ENCODE assay signal across 13 mouse cellular contexts in genomic region chr15:6554742-6555141, GRCm38 (mm10). TPM values are rescaled to one million over a fixed set of nuclear protein-coding genes. Genes with fewer than 3 reads are reported as not detected.
DNase-seq lines count a peak whose midpoint lies in the region; ATAC-seq lines count a peak whose summit lies in the region.
"Had no signal": no experiment of that assay in that cellular context is flagged by ENCODE, and none has a peak within 500 bp of the region (broad histone marks: within the 10 kb centered on the region; RNA-seq: fewer than 3 reads in every experiment).

No protein-coding gene starts in this region.

- DNase-seq in CD4-positive, CD25-positive, alpha-beta regulatory T cell, adult 2 months (ENCODE audit: low read depth, low spot score), result peak; percentile 80
- DNase-seq in NIH3T3 (ENCODE audit: low read depth), result peak; percentile 23
- no peak for DNase-seq in liver, embryonic 11.5 days (ENCODE audit: low spot score)
- DNase-seq in naive thymus-derived CD4-positive, alpha-beta T cell, adult 2 months (ENCODE audit: low read depth), result peak; percentile 83
- DNase-seq in cerebellum, postnatal 14 days, result no peak
- DNase-seq in adrenal gland, adult (ENCODE audit: inconsistent age in 2 of 2, low spot score in 1 of 2), result no peak
- DNase-seq in midbrain, embryonic 10.5 days (ENCODE audit: low spot score), result no peak
- DNase-seq: gastrocnemius, postnatal 25 days; kidney, postnatal 36 days; right cerebral cortex, adult 18-20 months had no signal

- no peaks in the 10 kb centered on the region for H3K9me3 ChIP-seq in liver, embryonic 11.5 days (ENCODE audit: control insufficient read depth, low read length)
- H3K9me3 ChIP-seq in midbrain, embryonic 10.5 days (replicated peaks), result no peaks in the 10 kb centered on the region
- H3K9me3 ChIP-seq: limb, embryonic 13.5 days had no signal

- H3K27me3 ChIP-seq in liver, embryonic 11.5 days (replicated peaks; ENCODE audit: control insufficient read depth, insufficient read depth, low read length), result no peaks in the 10 kb centered on the region
- no peaks in the 10 kb centered on the region for H3K27me3 ChIP-seq in midbrain, embryonic 10.5 days (ENCODE audit: low read depth, poor library complexity, severe bottlenecking)
- H3K27me3 ChIP-seq: limb, embryonic 13.5 days had no signal

- no peak overlapping the region for H3K27ac ChIP-seq in liver, embryonic 11.5 days (ENCODE audit: low read depth, low read length)
- H3K27ac ChIP-seq in midbrain, embryonic 10.5 days (replicated peaks), result no peak overlapping the region
- H3K27ac ChIP-seq: hindbrain, embryonic 14.5 days; limb, embryonic 13.5 days had no signal

- no peak overlapping the region for H3K4me2 ChIP-seq in liver, embryonic 11.5 days
- H3K4me2 ChIP-seq: hindbrain, embryonic 14.5 days; limb, embryonic 13.5 days had no signal

- H3K36me3 ChIP-seq in liver, embryonic 11.5 days (ENCODE audit: control insufficient read depth, insufficient read depth, low read length), result no peaks in the 10 kb centered on the region
- H3K36me3 ChIP-seq in midbrain, embryonic 10.5 days, result no peaks in the 10 kb centered on the region
- H3K36me3 ChIP-seq: limb, embryonic 13.5 days had no signal

- H3K4me3 ChIP-seq in liver, embryonic 11.5 days (ENCODE audit: low read depth, low read length), result no peak overlapping the region
- H3K4me3 ChIP-seq in midbrain, embryonic 10.5 days, result no peak overlapping the region
- H3K4me3 ChIP-seq: erythroblast, embryonic 14.5 days; limb, embryonic 13.5 days had no signal

- no peak overlapping the region for H3K9ac ChIP-seq in liver, embryonic 11.5 days (ENCODE audit: low read depth, low read length)
- H3K9ac ChIP-seq: hindbrain, embryonic 14.5 days; limb, embryonic 13.5 days had no signal

- ATAC-seq in liver, embryonic 11.5 days (replicated peaks; ENCODE audit: low FRiP score), result peak; percentile 80

- WGBS in liver, embryonic 11.5 days, result 50% methylated on average over 4 of the region's 4 CpGs
- WGBS in midbrain, embryonic 10.5 days, result 80% methylated on average over 4 of the region's 4 CpGs

- H3K4me1 ChIP-seq in liver, embryonic 11.5 days (replicated peaks; ENCODE audit: control insufficient read depth, insufficient read depth, low read length), result peaks cover 22% of the 10 kb centered on the region
- H3K4me1 ChIP-seq in midbrain, embryonic 10.5 days, result no peaks in the 10 kb centered on the region
- H3K4me1 ChIP-seq: limb, embryonic 13.5 days had no signal

RNA-seq across cellular contexts. Expression of gene Fyb, which starts 32.1 kb away (rescaled TPM):
- polyA plus RNA-seq in liver, embryonic 11.5 days (2014; fragmentation: Nextera tagmentation; extraction: Ambion mirVana), result 38.7 and 41.1 TPM in 2 replicates
- polyA plus RNA-seq in midbrain, embryonic 10.5 days (2016; fragmentation: Nextera tagmentation; extraction: Ambion mirVana), result 2.4 and 2.9 TPM in 2 replicates

Comparison
In these comparisons a context has a peak if more than half of its experiments do, and no peak if none do; other contexts are left out.
1. DNase-seq: peak in CD4-positive, CD25-positive, alpha-beta regulatory T cell, adult 2 months (single experiment), NIH3T3 (single experiment) and naive thymus-derived CD4-positive, alpha-beta T cell, adult 2 months (single experiment); none in liver, embryonic 11.5 days (single experiment), cerebellum, postnatal 14 days (0 of 2), adrenal gland, adult (0 of 2) and midbrain, embryonic 10.5 days (single experiment).
2. RNA of gene Fyb, which starts 32.1 kb away (polyA plus RNA-seq): 38.7 to 41.1 TPM in liver, embryonic 11.5 days; 2.4 to 2.9 TPM in midbrain, embryonic 10.5 days; every median in the first group is over 10 times any median in the second.